Mouse (Mus musculus) retina, postnatal 7 days (tissue): Measurements from ENCODE around the gene Gltpd2.
"Not testable (repeated sequence)": the region's sequence is repeated elsewhere in the genome, so short reads cannot be mapped to it uniquely, and the experiment has no call there.

ENCODE experiments used
- DNase-seq: peaks from one replicate; pipeline ENCODE4 v3.0.0-alpha.2; 2012; ENCODE audit warnings: low read depth, low spot score

Gene Gltpd2

DNA sequence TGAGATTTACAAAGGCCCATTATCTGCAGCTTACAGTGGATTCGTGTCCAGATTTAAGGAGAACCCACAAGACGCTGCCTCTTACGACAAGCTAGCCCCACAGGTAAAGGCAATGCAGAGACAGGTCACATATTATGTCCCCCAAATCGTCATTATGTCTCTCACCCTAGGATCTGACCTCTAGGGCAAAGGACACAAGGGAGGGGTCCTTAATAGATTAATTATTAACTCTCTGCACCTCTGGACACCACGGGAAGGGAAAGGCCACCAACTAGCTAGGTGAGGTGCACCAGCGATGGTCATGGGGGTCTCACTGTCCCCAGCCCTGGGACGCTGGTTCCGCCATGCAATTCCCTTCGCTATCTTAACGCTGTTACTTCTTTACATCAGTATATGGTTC lies at the start of gene Gltpd2:
Gene Gltpd2 (plus strand): TSS at position 274 of the 400 bp plus-strand sequence.
- DNase-seq = no peak

DNA sequence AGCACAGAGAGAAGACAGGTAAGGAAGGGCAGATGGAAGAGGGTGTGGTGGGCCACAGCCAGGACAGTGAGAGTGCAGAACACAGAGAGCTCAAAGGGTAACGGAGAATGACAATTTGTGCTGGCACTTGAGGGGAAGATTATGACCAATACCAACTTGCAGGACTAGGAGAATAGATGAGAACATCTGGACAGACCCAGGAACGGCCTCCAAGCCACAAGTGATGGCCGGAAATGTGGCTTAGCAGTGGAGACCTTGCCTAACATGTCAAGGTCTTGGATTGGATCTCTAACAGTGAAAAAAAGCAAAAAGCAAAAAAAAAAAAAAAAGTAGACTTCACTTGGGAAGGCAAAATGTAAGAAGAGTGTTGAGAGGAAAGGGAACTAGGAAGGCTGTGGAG lies 49.2 kb upstream of the Gltpd2 start:
- no peak for DNase-seq

DNA sequence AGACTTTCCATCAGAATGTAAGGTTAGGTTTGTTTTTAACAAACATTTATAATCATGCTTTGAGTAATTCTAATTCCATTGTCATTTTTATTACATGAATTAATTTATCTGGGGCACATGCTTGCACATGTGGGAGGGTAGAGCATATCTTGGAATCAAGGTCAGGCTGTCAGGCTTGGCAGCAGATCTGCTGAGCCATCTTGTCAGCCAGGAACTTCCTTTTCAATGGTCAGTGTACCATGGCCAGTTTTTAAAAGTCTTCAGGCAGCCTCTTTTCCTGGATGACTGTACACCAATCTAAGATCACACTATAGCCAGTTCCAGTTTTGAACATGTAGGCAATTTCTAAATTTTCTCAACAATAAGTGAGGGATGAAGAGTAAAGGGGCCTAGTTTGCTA lies 46.3 kb upstream of the Gltpd2 start:
- DNase-seq = no peak

- not testable (repeated sequence) for DNase-seq
Observed at GRCm38 (mm10) chr11:70473291-70473690, 45.7 kb upstream of the Gltpd2 start.

- DNase-seq = no peak
Observed at GRCm38 (mm10) chr11:70474872-70475534, 44.0 kb upstream of the Gltpd2 start.

GRCm38 (mm10) chr11:70485498-70485897 lies 33.5 kb upstream of the Gltpd2 start:
- no peak for DNase-seq

- no peak for DNase-seq
Observed at GRCm38 (mm10) chr11:70487816-70488215, 31.2 kb upstream of the Gltpd2 start.

DNA sequence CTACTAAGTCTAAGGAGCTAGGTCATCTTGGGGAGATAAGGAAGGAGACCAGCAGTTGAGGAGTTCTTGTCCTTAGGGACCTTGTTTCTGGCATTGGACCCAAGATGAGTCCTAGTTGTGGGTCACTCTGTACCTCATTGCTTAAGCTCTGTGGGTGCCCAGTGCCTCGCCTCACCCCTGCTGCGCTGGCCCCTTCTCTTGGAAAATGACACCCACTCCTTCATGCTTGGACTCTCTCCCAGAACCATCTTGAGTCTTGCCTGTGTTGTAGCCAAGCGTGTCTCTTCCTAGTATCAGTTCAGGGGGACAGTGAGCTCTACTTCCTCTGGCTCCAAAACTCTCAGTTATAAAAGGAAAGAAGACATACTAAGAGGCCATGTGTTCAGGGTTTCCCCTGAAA lies 29.9 kb upstream of the Gltpd2 start:
- no peak for DNase-seq

DNA sequence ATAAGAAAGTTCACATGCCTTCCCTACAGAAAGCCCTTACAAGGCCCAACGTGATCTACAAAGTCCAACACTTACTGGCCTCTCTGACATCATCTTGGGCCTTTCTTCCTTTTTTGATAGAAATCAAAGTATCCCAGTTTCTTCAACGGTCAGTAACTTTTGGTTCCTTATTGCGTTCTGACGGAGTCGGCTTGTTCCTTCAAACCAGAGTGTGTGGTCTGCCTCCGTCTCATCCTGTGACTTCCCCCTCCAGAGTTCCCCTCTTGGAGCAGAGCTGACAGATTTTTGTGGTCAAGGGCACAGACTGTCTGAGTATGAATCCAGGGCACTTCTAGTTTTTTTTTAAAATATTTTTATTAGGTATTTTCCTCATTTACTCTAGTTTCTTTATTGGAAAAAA lies 29.3 kb upstream of the Gltpd2 start:
- DNase-seq = no peak

DNA sequence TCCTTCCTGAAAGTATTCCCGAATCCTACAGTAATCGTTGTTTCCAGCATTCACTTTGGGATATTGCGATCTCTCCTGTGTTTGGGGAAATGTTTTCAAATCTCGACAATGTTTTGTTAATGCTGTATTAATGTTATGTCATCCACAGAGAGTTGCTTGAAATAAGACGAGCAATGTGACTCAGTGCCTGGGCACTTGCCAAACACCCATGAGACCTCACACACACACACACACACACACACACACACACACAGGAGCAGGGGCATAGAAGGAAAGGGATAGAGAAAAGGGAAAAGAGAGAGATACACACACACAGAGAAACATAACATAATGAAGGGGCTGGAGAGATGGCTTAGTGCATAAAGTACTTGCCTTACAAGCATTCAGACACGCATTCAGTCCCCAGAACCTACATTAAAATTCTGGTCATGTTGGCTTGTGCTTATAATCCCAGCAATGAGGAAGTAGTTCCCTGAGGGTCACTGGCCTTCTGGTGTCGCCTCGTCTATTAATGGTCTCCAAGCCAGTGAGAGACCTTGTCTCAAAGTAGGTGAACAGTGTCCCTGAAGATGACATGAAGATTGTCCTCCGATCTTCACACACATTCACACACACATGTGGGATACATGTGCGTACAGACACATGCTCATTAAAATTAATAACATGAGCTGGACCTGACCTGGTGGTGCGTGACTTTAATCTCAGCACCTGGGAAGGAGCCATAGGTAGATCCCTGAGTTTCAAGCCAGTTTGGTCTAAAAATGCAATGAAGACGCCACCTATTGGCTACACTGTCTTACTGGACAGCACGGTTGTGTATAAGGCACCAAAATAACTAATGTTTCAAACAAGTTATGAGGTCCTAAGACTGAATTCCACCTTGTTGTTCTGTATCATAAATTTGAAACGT lies 19.2 kb upstream of the Gltpd2 start:
- no peak for DNase-seq

DNA sequence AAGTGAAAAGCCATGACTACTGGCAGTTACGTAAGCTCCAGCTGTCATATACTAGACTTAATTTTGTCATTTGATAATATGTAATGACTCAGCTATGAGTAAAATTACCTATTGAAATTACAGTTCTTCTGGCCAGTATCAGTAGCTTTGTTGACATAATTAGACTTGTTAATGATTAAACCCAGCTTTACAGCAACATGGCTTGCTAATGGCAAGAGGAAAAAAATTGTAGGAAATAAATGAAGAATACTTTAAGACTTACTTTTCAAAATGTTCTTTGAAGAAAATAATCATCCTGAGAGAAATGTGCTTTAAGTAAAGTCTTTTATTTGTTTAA lies 18.6 kb upstream of the Gltpd2 start:
- DNase-seq = no peak

DNA sequence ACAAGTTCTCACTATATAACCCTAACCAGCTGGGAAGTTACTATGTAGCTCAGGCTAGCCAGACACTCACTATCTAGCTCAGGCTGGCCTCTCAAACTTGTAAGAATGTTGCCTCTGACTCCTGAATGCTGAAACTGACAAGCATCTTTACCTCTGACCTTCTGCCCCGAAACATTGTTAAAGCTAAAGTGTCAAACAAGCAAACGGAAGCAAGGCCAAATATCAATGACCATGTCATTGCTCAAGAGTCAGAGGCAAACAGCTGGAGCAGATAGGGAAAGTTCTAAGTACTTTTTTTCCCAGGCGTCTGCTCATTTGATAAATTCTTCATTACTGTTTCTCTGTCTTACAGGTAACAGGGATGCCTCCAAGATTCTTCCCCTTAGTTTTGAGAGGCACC lies 17.0 kb upstream of the Gltpd2 start:
- no peak for DNase-seq

GRCm38 (mm10) chr11:70504970-70505369 lies 14.0 kb upstream of the Gltpd2 start, which contains the start of gene Tm4sf5:
TSS of gene Tm4sf5 (plus strand) at chr11:70505244.
- no peak for DNase-seq

DNA sequence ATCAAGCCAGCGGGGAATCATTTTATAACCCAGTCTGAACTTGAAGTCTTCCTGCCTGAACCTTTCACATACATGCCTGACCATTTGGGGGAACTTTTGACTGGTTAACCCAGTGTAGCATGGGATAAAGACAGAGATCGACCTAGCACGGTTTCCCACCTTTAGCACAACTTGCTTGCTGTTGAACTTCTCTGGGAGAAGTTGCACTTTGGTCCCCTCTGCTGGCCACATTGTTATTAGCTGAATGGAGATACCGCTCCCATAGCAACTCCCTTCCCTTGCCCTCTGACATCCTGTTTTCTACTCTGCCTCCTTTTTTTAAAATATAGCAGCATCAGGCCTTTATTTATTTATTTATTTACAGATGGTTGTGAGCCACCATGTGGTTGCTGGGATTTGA lies 12.6 kb upstream of the Gltpd2 start:
- peak; percentile 54 for DNase-seq

DNA sequence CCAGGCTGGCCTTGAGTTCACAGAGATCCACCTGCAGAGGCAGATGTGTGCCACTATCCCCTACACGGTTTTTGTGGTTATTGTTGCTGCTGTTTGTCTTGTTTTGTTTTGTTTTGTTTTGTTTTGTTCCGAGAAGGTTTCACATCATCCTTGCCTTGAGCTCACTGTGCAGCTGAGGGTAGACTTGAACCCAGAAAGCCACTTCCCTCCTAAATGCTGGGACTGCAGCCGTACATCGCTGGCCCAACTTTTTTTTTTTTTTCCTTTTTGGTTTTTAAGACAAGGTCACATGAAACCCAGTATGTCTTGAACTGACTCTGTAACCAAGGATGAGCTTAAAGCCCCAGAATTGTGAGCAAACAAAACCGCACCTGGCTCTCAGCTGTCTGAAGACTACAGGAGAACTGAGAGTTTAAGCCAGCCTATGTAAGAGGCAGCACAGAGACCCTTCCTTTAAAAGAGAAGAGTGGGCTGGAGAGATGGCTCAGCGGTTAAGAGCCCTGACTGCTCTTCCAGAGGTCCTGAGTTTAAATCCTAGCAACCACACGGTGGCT lies 12.0 kb upstream of the Gltpd2 start:
- DNase-seq = no peak

GRCm38 (mm10) chr11:70509753-70510564 lies 9.0 kb upstream of the Gltpd2 start:
- no peak for DNase-seq

- DNase-seq = no peak
Observed at GRCm38 (mm10) chr11:70511242-70511641, 7.8 kb upstream of the Gltpd2 start.

- no peak for DNase-seq
Observed at GRCm38 (mm10) chr11:70511825-70512224, 7.2 kb upstream of the Gltpd2 start.

DNA sequence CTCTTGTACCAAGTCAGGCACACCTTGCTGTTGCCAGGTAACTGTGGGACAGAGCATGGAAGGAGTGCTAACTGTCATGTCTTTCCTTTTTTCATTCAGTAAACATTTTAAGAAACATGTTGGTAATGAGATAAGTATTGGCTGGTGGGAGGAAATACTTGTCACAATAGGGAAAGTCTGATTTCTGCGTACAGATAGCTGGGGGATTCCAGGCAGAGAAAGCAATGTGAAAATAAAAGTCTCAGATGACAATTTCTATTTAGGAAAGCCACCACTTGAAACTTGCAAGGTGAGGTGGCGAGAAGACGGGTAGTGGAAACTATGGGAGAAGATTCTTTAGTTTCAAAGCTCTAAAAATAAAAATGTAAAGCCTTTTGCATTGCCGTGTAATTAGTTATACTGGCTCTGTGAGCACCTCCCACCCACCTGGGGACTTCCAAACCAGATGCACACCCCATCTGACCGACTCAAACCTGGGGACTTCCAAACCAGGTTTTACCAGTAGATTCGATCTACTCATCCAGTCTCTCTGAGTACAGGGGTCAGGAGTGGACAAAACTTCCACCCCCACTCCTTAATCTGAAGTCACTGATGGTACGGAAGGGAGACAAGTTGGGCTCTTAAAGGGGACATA lies 6.2 kb upstream of the Gltpd2 start:
- DNase-seq = no peak

- DNase-seq = no peak
Observed at GRCm38 (mm10) chr11:70513520-70513919, 5.5 kb upstream of the Gltpd2 start.

DNA sequence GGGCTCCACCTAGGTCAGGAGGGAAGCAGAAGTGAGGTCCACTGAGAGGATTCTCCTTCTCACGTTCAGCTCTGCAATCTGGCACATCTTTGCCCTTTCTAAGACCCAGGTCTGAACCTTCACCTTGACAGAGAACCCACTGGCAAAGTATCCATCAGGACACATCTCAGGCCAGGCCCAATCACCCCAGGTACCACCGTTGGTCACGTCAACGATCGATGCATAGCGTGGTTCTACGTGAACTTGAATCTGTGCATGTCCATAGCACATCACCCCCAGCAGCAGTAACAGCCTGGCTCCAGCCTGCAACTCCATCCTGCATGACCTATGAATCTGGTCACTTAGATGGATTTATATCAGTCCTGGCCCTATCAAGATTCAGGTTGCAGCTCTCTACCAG lies 4.7 kb upstream of the Gltpd2 start, which contains the start of gene Vmo1:
Gene Vmo1 (minus strand): TSS at position 329 of the 400 bp plus-strand sequence.
- DNase-seq = no peak
